Mouse (Mus musculus) spleen, adult 2 months (tissue): ENCODE data around the gene Park7.

Source experiments
- CTCF ChIP-seq: fragments of 200-500 bp; IDR thresholded peaks from 2 replicates; pipeline ENCODE4 v1.5.1; 2011; ENCODE audit warnings: mild to moderate bottlenecking, inconsistent platforms; ENCODE audit not compliant: insufficient read depth, insufficient read length, insufficient replicate concordance; ENCODE audit errors: extremely low read depth
- POLR2A ChIP-seq: fragments of 200-500 bp; IDR thresholded peaks from 2 replicates; pipeline ENCODE4 v1.6.1; 2011; ENCODE audit warnings: low read depth, low read length, inconsistent platforms

DNA sequence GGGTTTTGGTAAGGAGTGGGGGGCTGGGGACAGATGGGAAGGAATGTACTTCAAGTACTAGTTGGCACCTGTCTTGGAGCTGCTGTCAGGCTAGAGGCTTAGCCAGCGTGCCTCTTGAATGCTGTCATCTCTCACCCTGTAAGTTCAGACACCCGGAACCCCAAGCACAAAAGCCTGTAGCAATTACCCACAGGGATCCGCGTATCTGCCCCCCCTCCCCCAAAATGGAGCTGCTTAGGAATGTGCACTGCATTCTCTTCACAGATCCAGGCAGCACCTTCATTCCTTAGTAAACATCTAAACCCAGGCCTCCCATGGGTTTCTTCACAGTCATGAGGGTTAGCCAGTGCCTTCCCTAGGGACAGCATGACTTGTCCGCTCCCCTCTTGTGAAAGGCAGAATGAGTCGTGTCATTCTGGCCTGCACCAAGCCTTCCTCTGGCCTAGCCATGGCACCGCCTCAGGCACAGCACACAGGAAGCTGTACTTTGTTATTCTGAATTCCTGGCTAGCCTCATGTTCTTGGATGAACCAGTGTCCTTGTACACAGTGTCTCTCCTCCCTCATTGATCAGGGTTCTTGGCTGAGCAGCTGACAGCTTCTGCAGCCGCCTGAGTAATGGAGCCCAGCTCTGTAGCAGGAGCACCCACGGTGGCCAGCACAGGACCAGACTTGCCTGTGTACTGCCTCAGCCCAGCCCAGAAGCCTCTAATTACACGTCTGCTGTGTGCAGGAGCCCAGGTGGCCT, 42.7 kb downstream of the Park7 start:
- TF ChIP-seq CTCF = no peak
- TF ChIP-seq POLR2A = no peak
